Mouse (Mus musculus): ENCODE data around the gene Neurl3.

DNA sequence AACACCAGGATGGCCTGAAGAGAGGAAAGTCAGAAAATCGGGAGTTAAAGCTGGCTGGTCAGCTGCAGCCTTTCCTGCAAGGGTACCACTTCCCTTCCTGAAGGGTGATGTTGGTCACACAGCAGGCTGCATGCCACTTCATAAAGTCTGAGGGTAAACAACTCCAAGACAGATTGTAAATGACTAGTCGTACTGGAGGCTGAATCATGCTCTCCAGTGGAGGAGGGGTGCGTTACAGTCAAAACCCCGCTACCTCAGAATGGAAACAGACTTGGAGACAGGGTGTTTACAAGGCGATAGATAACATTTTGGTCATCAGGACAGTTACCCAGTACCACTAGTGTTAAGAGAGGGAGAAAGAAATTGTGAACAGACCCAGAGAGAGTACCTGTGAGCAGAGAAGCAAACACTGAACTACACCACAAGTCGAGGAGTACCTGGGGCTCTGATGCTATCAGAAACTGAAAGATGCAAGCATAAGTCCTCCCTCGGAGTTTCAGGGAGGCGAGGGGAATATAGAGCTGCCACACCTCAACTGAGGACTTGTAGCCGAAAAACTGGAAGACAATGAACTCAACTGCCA, 39.3 kb downstream of the Neurl3 start:
- TF ChIP-seq CTCF (IDR thresholded peaks at IDR 0.05; ENCODE audit: low read depth), result no peak
- no peak for TF ChIP-seq EP300 (IDR thresholded peaks at IDR 0.05; ENCODE audit: low read depth)

Measured in liver, embryonic 14.5 days (tissue).